Mouse (Mus musculus): ENCODE measurements around the gene Flt1.

Gene Flt1

GRCm38 (mm10) chr5:147668637-147669344 lies 57.0 kb downstream of the Flt1 start:
- CTCF ChIA-PET = no interaction called here

GRCm38 (mm10) chr5:147665946-147666345 lies 59.9 kb downstream of the Flt1 start:
- CTCF ChIA-PET = no interaction called here

- CTCF ChIA-PET = no interaction called here
These were observed 60.4 kb downstream of the Flt1 start for GRCm38 (mm10) chr5:147665381-147665780.

GRCm38 (mm10) chr5:147659909-147660308 lies 65.9 kb downstream of the Flt1 start:
- CTCF ChIA-PET = no interaction called here

GRCm38 (mm10) chr5:147657882-147658855 lies 67.6 kb downstream of the Flt1 start:
- CTCF ChIA-PET = no interaction called here

- CTCF ChIA-PET = no interaction called here
These were observed 70.0 kb downstream of the Flt1 start for GRCm38 (mm10) chr5:147655761-147656160.

GRCm38 (mm10) chr5:147651233-147651632 lies 74.6 kb downstream of the Flt1 start:
- CTCF ChIA-PET = no interaction called here

GRCm38 (mm10) chr5:147646351-147646929 lies 79.4 kb downstream of the Flt1 start:
- CTCF ChIA-PET = no interaction called here

GRCm38 (mm10) chr5:147645001-147645645 lies 80.7 kb downstream of the Flt1 start:
- CTCF ChIA-PET = no interaction called here

GRCm38 (mm10) chr5:147641452-147641851 lies 84.4 kb downstream of the Flt1 start:
- CTCF ChIA-PET = no interaction called here

GRCm38 (mm10) chr5:147639940-147640339 lies 85.9 kb downstream of the Flt1 start:
- CTCF ChIA-PET = no interaction called here

- CTCF ChIA-PET = no interaction called here
These were observed 89.1 kb downstream of the Flt1 start for GRCm38 (mm10) chr5:147636676-147637075.

GRCm38 (mm10) chr5:147635883-147636282 lies 89.9 kb downstream of the Flt1 start:
- CTCF ChIA-PET = no interaction called here

GRCm38 (mm10) chr5:147634016-147634415 lies 91.8 kb downstream of the Flt1 start:
- CTCF ChIA-PET = no interaction called here

- CTCF ChIA-PET = no interaction called here
These were observed 93.1 kb downstream of the Flt1 start for GRCm38 (mm10) chr5:147632716-147633115.

GRCm38 (mm10) chr5:147630426-147631290 lies 95.2 kb downstream of the Flt1 start:
- CTCF ChIA-PET = no interaction called here

- CTCF ChIA-PET = no interaction called here
These were observed 98.9 kb downstream of the Flt1 start for GRCm38 (mm10) chr5:147626944-147627343.

- CTCF ChIA-PET = no interaction called here
These were observed 102.1 kb downstream of the Flt1 start for GRCm38 (mm10) chr5:147623747-147624146.

- CTCF ChIA-PET = no interaction called here
These were observed 105.6 kb downstream of the Flt1 start for GRCm38 (mm10) chr5:147620178-147620577.

- CTCF ChIA-PET = no interaction called here
These were observed 107.6 kb downstream of the Flt1 start for GRCm38 (mm10) chr5:147618243-147618642.

- CTCF ChIA-PET = no interaction called here
These were observed 109.4 kb downstream of the Flt1 start for GRCm38 (mm10) chr5:147616450-147616849.

All from spleen, embryonic (tissue).